Mouse (Mus musculus): Measurements from ENCODE around the gene Snx29.

GRCm38 (mm10) chr16:11574517-11574916 lies 251.8 kb downstream of the Snx29 start:
- TF ChIP-seq CTCF (IDR thresholded peaks at IDR 0.05; ENCODE audit: low read depth, low read length) (no peak), POLR2A (IDR thresholded peaks at IDR 0.05; ENCODE audit: borderline replicate concordance, low read depth, low read length) (no peak)
